Mouse (Mus musculus) layer of hippocampus, adult 2 months (tissue): ENCODE data around the gene Stk24. TPM values are rescaled to one million over a fixed set of nuclear protein-coding genes. Genes with fewer than 3 reads are reported as not detected.
"Not testable (repeated sequence)": the region's sequence is repeated elsewhere in the genome, so short reads cannot be mapped to it uniquely, and the experiment has no call there.

Experiments used
- DNase-seq, 2 experiments: peaks; one replicate each; pipeline ENCODE4 v3.0.0; 2022; ENCODE audit warnings: low spot score in 2 of 2
- H3K27ac ChIP-seq: fragments of 200-600 bp; 2 replicates; pipeline ENCODE4 v1.8.1; 2022
- H3K4me3 ChIP-seq: fragments of 200-600 bp; 2 replicates; pipeline ENCODE4 v1.8.1; 2022; ENCODE audit warnings: mild to moderate bottlenecking
- CTCF ChIP-seq: fragments of 200-600 bp; conservative IDR thresholded peaks from 2 replicates; pipeline ENCODE4 v1.8.1; 2022; ENCODE audit warnings: antibody characterized with exemption, mild to moderate bottlenecking, moderate library complexity
- long read RNA-seq, 2 experiments: library from polyadenylated mRNA; stranded (forward); transcript quantifications; one replicate each; pipeline ENCODE4 v2.0.0; 2021; ENCODE audit warnings: borderline mapping rate in 2 of 2
- total RNA-seq, 2 experiments: library from RNA; stranded (reverse); gene quantifications; 2 replicates each; pipeline ENCODE4 v1.2.3; 2021

The Stk24 gene
- total RNA-seq, result 10 to 100 TPM; 66.0 to 68.1 TPM
- long read RNA-seq, experiment 1, transcript Stk24-201 (11 exons, 2,676 nt), result major isoform, 21 of 24 reads
- long read RNA-seq, experiment 1, partial matches to known transcripts, result 2 of 24 reads
- long read RNA-seq, experiment 1, other reads (novel, unspliced or antisense), result 1 of 24 reads
- long read RNA-seq, experiment 2, transcript Stk24-201 (11 exons, 2,676 nt), result major isoform, 26 of 32 reads
- long read RNA-seq, experiment 2, partial matches to known transcripts, result 2 of 32 reads
- long read RNA-seq, experiment 2, other reads (novel, unspliced or antisense), result 3 of 32 reads

DNA sequence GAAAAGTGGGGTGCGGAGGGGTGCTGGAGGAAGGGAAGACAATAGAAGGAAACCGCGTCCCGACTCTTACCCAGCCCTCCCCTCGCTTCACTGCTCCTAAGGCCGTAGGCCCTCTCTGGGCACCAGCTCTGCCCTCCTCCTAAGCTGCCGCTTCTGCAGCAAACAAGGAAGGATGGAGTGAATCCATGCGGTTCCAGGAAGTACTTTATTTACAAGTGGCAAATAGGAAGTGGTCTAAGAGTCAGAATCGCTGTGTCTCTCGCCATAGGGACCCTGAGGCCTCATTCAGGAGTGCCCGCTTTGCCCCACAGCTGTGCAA, at the start of gene Stk24:
Gene Stk24, minus strand, starts transcription at position 185 of the 319 bp plus-strand sequence.
- no peak for TF ChIP-seq CTCF
- Histone ChIP-seq H3K4me3 (peak within 1 kb of the TSS; percentile 95), H3K27ac (peak within 1 kb of the TSS; percentile 98)
- no peak for DNase-seq

DNA sequence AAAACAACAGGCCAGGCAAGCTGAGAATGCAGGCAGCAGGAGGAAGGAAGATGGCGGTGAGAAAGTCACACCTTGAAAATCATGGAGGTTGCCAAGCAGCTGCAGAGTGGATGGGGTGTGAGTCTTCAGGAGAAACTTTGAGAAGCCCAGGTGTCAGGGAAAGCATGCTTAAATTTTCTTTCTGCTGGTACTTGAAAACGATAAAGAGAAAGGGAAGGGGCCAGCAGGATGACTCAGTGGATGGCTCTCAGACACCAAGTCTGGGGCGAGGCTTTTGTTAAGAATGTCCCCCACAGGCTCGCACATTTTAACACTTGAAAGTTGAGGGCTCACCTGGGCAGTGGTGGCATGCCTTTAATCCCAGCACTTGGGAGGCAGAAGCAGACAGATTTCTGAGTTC, 48.3 kb upstream of the Stk24 start:
- no peak for DNase-seq
- no peak overlapping the region for H3K4me3 ChIP-seq

DNA sequence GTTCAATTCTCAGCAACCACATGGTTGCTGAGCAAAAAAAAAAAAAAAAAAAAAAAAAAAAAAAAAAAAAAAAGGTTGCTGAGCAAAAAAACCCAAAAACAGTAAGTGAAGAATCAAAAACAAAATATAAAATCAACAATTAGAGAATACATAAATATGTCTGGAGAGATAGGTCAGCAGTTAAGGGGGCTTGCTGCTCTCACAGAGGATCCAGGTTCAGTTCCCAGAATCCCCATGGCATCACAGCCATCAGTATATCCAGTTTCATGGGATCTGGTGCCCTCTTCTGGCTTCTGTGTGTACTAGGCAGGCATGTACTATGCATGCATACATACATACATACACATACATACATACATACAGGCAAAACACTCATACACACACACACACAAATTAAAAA, 46.9 kb upstream of the Stk24 start:
- peak; percentile 60 for TF ChIP-seq CTCF
- H3K27ac ChIP-seq, result no peak overlapping the region
- no peak for DNase-seq
- H3K4me3 ChIP-seq, result no peak overlapping the region

More for the DNA sequence above, 48.3 kb upstream of the Stk24 start:
- no peak for TF ChIP-seq CTCF
- H3K27ac ChIP-seq, result no peak overlapping the region

DNA sequence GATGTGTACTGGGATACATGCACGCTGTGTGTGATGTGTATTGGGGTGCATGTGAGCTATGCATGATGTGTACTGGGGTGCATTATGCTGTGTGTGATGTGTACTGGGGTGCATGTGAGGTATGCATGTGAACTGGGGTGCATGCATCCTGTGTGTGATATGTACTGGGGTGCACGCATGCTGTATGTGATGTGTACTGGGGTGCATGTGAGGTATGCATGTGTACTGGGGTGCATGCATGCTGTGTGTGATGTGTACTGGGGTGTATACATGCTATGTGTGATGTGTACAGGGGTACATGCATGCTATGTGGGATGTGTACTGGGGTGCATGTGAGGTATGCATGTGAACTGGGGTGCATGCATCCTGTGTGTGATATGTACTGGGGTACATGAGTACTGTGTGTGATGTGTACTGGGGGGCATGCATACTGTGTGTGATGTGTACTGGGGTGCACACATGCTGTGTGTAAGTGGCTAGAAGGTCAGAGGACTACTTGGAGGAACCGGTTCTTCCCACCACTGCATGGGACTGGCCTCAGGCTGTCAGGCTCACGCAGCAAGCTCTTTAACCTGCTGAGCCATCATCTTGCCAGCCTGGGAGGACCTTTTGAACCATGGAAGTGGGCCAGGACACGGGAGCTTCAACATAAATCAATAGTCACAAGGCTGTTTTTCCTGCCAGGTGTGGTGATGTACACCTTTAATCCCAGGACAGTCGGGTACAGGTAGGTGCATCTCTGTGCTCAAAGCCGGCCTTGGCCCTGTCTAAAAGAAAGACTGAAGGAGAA, 45.4 kb upstream of the Stk24 start:
- Histone ChIP-seq H3K27ac (no peak overlapping the region), H3K4me3 (no peak overlapping the region)
- no peak for DNase-seq
- TF ChIP-seq CTCF, result no peak

DNA sequence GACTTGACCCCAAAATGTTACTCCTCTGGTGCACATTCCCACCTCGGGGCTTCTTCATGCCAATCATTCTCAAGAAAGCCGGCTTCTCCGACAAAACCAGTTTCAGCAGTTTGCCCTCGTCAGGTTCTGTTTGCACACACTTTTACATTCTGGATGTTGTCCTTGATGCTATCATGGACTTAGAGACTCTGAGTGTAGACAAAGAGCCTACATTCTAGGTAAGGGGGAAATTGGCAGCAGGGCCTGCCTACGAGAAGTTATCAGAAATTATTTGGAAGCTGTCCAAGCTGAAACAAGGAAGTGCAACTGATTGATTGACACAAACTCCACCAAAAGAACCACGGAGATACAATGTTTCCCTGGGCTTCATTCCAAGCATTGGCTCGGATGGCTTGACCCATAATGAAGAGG, 43.5 kb upstream of the Stk24 start:
- no peak for TF ChIP-seq CTCF
- no peak for DNase-seq
- no peak overlapping the region for H3K4me3 ChIP-seq
- H3K27ac ChIP-seq, result no peak overlapping the region

DNA sequence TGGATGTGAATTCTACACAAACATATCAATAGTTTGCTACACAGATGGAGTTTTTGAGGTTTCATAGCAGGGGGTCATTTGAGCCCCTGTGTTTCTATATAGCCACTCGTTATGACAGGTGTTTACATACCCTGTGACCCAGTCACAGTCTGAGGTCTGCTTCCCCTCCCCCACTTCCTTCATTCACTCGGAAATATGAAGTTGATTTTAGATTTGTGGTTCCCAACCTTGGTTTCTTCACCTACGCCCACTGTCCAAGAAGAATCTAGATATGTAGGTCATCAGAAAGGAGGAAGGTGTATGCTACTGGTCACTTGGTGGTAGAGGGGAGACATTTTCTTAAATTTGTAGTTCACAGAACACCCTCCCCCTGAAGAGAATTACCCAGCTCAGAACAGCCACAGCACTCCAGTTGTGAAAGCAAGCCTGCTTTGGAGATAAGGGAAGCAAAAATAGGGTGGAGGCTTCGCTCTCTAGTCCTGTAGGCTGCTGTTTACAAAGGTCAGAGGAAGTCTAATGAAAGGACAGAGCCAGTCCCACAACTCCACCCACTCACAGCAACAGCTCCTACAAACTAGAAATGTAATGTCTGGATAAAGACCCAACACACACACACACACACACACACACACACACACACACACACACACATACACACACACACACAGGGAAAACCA, 43.0 kb upstream of the Stk24 start:
- TF ChIP-seq CTCF, result no peak
- H3K4me3 ChIP-seq, result no peak overlapping the region
- peak overlapping the region; percentile 46; the same call in 1 of the 2 replicates for H3K27ac ChIP-seq
- DNase-seq, result no peak

DNA sequence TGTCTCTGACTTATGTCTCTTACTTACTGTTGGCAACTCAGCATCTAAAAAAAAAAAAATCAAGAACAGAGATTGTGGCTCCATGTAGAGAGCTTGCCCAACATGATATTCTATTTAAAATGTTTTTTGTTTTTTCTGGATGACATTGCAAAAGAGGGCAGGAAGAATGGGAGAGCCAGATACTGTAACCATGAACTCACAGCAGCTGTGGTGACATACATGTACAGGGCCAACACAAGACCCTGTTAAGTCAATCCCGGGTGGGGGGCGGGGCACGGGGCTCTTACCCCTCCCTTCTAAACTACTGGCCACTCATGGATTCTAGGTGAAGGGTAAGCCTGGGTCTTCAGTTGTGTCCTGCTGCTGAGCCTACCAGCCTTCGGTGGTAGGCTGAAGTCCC, 42.2 kb upstream of the Stk24 start:
- no peak for TF ChIP-seq CTCF
- H3K27ac ChIP-seq, result no peak overlapping the region
- DNase-seq, result no peak
- H3K4me3 ChIP-seq, result no peak overlapping the region

DNA sequence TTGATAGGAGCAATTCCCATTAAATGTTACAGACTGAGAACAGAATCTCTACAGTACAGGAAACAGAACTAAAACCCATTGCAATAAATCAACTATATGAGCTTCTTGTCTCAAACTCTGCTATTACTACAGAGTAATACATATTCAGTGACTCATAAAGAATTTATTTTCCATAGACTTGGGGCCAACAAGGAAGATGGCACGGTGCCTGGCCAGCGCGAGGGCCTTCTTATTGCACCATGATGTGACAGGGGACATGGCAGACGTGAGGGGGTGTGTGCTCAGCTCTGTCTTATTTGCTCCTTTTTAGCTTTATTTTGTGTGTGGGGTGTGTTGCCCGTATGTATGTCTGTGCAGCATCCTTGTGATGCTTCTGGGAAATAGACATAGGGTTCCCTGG, 37.8 kb upstream of the Stk24 start:
- no peak overlapping the region for H3K4me3 ChIP-seq
- no peak for TF ChIP-seq CTCF
- DNase-seq, result peak; percentile 1 to 15
- H3K27ac ChIP-seq, result no peak overlapping the region

DNA sequence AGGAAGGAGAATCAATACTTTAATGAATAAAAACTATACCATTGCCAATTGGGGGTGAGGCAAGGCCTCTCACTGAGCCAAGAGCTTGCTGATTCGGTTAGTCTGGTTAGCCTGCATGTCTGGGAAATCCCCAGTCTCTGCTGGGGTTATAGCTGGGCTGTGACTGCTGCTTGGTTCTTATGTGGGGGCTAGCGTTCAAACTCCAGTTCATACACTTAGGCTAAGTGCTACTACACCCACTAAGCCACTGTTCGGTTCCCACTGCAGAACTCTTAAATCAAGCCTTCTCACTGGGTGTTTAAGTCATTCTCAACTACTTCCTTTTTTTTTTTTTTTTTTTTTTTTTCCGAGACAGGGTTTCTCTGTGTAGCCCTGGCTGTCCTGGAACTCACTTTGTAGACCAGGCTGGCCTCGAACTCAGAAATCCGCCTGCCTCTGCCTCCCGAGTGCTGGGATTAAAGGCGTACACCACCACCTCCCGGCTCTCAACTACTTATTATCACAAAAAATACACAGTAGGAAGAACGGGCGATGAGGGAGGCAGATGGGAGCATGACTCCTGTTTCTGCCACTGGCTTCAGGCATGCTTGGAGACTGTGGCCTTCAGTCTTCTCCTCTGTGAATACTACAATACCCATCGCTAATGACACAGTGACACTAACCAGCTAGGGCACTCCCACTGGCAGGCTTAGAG, 37.0 kb upstream of the Stk24 start:
- Histone ChIP-seq H3K27ac (no peak overlapping the region), H3K4me3 (no peak overlapping the region)
- no peak for DNase-seq
- no peak for TF ChIP-seq CTCF

DNA sequence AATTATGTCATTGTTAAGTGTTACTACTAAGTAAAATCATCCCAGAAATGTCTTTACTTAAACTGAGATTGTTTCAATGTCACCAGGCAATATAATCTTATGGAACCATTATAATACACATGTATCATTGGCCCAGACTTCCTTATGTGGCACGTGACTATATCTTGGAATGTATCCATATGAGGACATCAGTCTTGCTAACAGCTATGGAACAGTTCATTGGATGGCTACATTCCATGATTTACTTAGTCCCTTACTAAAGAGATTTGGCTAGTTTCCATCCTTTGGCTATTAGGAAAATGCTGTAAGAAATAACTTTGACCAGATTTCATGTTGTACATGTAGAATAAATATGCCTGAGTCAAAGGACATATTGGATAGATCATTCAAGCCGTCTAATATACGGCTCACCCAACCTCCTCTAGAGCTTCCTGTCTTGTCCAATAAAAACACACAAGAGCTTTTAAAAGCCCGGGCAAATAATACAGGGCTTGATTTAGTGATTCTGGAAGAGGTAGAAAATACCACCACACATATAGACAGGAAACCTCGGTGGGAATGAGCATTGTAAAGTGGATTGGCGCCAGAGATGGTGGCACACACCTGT, 34.9 kb upstream of the Stk24 start:
- TF ChIP-seq CTCF, result no peak
- no peak overlapping the region for H3K27ac ChIP-seq
- no peak overlapping the region for H3K4me3 ChIP-seq
- no peak for DNase-seq

DNA sequence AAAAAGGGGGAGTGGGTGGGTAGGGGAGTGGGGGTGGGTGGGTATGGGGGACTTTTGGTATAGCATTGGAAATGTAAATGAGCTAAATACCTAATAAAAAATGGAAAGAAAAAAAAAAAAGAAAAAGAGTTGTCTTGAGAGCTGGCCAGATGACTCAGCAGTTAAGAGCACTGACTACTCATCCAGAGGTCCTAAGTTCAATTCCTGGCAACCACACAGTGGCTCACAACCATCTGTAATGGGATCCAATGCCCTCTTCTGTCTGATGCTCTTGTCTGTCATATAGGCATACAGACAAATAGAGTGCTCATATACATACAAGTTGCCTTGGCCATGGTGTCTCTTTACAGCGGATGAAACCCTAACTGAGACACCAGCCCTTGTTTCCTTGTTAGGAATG, 33.9 kb upstream of the Stk24 start:
- not testable (repeated sequence) for H3K27ac ChIP-seq, H3K4me3 ChIP-seq, DNase-seq

DNA sequence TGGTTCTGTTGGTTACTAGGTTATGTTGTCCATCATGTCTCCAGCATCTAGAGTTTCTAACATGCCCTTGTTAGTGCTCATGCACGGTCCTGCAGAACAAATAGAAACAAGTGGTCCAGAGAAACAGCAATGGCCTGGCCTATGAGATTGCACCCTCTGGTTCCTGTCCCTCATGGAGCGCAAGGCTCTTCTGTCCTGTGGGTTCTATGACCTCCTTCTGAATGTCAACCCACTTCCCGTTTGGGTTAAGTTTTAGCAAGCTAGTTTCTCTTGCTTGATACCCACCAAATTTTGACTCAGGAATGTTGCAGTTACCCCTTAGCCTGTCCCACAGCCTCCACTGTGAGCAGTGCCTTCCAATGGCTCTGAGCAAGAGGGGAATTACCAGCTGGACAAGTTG, 29.1 kb upstream of the Stk24 start:
- H3K4me3 ChIP-seq, result no peak overlapping the region
- H3K27ac ChIP-seq, result no peak overlapping the region
- TF ChIP-seq CTCF, result no peak
- no peak for DNase-seq

DNA sequence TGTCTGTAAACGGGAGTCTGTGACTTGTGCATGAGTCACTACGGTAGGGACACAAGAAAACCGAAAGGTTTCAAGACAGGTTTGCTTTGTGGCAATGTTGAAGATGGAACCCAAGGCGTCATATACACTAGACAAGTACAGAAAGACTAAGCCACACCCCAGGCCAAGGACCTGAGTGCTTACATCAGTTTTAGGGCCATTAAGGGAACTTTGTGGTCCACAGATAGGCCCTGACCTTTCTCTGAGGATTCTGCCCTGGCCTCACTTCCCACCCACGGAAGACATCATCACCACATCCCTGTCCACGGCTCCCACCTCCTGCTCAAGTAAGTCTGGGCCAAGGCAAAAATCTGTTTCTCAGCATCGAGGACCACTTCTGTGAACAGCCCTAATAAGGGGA, 27.1 kb upstream of the Stk24 start:
- no peak overlapping the region for H3K4me3 ChIP-seq
- no peak for TF ChIP-seq CTCF
- no peak for DNase-seq

More for the DNA sequence above, 27.1 kb upstream of the Stk24 start:
- no peak overlapping the region for H3K27ac ChIP-seq
